Mouse (Mus musculus): ENCODE measurements around the gene Rnasek.

Gene Rnasek

GRCm38 (mm10) chr11:70239541-70240279 is at the start of gene Rnasek, which contains the start of gene Gm21988:
Gene Rnasek, minus strand, starts transcription at chr11:70239842.
Gene Gm21988, minus strand, starts transcription at chr11:70239830.
- peak; percentile 85 for DNase-seq (ENCODE audit: low read depth, low spot score)

DNA sequence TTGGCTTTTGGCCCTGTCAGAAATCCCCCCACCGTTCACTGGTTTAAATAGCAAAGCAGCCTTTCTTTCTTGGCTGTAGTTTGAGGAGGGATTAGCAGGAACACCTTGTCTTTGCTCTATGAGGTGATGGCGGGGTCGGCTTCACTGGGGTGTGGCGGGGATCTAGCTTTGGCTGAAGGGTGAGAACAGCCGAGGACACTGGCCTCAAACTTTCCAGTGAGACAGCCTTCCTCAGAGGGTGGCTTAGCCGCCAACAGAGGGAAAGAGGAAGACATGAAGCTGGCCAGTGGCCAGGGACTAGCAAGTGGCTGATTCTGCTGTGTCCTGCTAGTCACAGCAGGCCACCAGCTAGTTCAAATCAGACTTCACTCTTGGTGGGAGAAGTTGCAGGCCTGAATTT is 49.6 kb upstream of the Rnasek start:
- no peak for DNase-seq (ENCODE audit: low read depth, low spot score)

GRCm38 (mm10) chr11:70288102-70288501 is 48.5 kb upstream of the Rnasek start:
- no peak for DNase-seq (ENCODE audit: low read depth, low spot score)

- DNase-seq (ENCODE audit: low read depth, low spot score): no peak
Measured at GRCm38 (mm10) chr11:70285686-70286085, 46.0 kb upstream of the Rnasek start.

DNA sequence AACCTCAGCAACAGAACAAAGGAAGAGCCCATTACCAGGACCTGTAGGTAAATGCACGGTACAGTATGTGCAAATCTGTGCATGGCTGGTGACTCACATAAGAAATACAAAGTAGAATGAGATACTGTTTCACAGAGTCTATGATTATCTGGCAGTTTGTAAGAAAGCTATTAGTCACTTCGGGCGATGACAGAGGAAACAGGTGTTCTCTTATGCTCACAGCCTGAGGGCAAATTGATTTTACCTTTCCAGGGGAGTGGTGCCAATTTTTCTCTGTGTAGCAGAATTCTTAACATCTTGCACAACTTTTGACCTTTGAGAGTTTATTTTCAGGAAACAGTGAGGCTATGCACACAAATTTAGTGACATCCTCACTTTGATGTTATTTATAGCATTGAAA is 45.1 kb upstream of the Rnasek start:
- DNase-seq (ENCODE audit: low read depth, low spot score): no peak

GRCm38 (mm10) chr11:70283666-70284065 is 44.0 kb upstream of the Rnasek start:
- no peak for DNase-seq (ENCODE audit: low read depth, low spot score)

DNA sequence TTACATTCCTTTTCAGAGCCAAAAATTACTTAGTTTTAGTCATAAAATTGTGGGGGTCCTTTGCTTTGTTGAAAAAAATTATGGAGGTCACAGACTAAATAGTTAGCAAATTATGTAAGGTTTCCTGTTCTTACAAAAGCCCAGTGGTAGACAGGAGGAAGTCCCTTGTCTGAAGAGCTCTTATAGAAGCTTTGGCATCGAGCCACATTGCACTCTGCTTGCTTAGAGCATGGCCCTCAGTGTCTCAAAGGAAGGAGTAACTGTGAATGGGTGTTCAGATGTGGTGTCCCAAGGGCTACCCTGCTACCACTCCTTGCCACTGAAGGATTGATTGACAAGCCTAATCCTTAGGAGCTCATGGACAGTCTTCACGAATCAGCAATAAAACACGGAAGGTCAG is 40.8 kb upstream of the Rnasek start:
- DNase-seq (ENCODE audit: low read depth, low spot score): no peak

GRCm38 (mm10) chr11:70278961-70279360 is 39.3 kb upstream of the Rnasek start:
- DNase-seq (ENCODE audit: low read depth, low spot score): no peak

GRCm38 (mm10) chr11:70271641-70272040 is 32.0 kb upstream of the Rnasek start:
- DNase-seq (ENCODE audit: low read depth, low spot score): no peak

GRCm38 (mm10) chr11:70266405-70266804 is 26.8 kb upstream of the Rnasek start:
- DNase-seq (ENCODE audit: low read depth, low spot score): no peak

- DNase-seq (ENCODE audit: low read depth, low spot score): no peak
Measured at GRCm38 (mm10) chr11:70265819-70266218, 26.2 kb upstream of the Rnasek start.

- no peak for DNase-seq (ENCODE audit: low read depth, low spot score)
Measured at GRCm38 (mm10) chr11:70265252-70265651, 25.6 kb upstream of the Rnasek start.

- no peak for DNase-seq (ENCODE audit: low read depth, low spot score)
Measured at GRCm38 (mm10) chr11:70259035-70259434, 19.4 kb upstream of the Rnasek start.

DNA sequence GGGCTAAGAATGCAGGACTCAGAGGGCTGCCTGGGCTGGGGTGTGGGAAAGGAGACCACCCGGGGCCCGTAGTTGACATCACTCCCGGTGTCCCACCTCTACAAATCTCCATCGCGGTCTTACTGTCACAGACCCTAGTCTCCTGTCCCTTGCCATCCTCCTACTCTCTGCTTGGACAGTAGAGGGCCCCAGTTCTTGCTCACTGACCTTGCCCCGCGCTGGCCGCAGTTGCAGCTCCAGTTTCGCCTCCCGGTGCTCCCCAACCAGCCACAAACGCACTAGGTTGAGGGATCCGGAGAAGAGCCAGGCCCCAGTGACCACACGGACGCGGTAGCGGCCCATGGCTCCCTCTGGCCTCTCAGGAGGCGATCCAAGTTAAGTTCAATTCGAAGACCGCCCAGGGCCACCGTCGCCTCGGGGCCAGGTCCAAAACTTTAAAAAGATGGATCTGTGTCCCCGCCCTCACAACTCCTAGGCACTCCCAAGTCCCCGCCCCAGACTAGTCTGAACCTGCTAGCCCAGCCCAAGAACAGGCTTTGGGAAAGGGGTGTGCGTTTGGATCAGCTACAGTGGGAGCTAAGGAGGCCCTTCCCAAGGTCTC is 15.4 kb upstream of the Rnasek start, which contains the start of gene Alox12:
Gene Alox12, minus strand, starts transcription at position 423 of the 601 bp plus-strand sequence.
- DNase-seq (ENCODE audit: low read depth, low spot score): no peak

GRCm38 (mm10) chr11:70254337-70254736 is 14.7 kb upstream of the Rnasek start:
- DNase-seq (ENCODE audit: low read depth, low spot score): no peak

GRCm38 (mm10) chr11:70251853-70252252 is 12.2 kb upstream of the Rnasek start:
- no peak for DNase-seq (ENCODE audit: low read depth, low spot score)

GRCm38 (mm10) chr11:70250150-70250549 is 10.5 kb upstream of the Rnasek start:
- no peak for DNase-seq (ENCODE audit: low read depth, low spot score)

- DNase-seq (ENCODE audit: low read depth, low spot score): peak; percentile 53
Measured at GRCm38 (mm10) chr11:70247136-70247845, 7.6 kb upstream of the Rnasek start.

GRCm38 (mm10) chr11:70242591-70242990 is 2.9 kb upstream of the Rnasek start:
- DNase-seq (ENCODE audit: low read depth, low spot score): no peak

- no peak for DNase-seq (ENCODE audit: low read depth, low spot score)
Measured at GRCm38 (mm10) chr11:70238591-70239440, 826 bp downstream of the Rnasek start.

DNA sequence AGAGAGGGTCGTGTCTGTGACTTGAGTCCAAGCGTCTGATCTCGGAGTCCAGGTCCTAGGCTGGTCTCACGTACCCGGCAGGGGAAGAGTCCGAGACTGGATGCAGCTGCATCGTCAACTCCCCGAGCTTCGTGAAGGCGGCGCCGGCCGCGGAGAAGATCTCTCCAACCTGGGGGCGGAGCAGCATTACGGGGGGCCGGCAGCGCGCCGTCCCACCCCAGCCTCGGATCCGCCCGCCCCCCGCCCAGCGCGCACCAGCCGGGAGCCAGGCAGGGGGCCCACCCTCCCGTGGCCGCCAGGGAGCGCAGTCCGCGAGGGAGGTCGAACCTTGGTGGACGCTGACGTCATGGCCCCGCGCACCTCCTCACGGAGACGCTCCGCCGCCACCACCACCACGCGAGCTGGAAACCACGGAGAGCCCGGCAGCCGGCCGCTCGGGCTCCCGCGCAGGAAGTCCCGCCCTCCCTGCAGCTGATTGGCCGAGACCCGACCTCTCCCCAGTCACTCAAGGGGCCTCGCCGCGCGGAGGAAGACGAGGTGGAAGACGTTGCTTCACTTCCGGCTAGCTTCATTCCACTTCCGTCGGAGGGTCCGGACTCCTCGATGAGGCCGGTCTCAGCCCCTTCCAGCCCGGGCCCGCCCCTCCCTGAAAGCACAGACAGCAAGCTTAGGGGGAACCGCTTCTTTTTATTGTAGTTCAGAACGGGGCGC is 2.0 kb downstream of the Rnasek start, which contains the start of gene 0610010K14Rik:
Gene 0610010K14Rik, minus strand, starts transcription at position 458 of the 711 bp plus-strand sequence.
- peak; percentile 92 for DNase-seq (ENCODE audit: low read depth, low spot score)

All from retina, adult 2 months (tissue).